Mouse (Mus musculus): Measurements from ENCODE around the gene Olfr826.
"Not testable (repeated sequence)": the region's sequence is repeated elsewhere in the genome, so short reads cannot be mapped to it uniquely, and the experiment has no call there.

Olfr826 gene

GRCm38 (mm10) chr10:130184086-130184485, at the start of gene Olfr826:
Gene Olfr826 (minus strand): TSS chr10:130184186.
- DNase-seq: no peak

GRCm38 (mm10) chr10:130232117-130232516, 48.1 kb upstream of the Olfr826 start:
- DNase-seq: no peak

DNA sequence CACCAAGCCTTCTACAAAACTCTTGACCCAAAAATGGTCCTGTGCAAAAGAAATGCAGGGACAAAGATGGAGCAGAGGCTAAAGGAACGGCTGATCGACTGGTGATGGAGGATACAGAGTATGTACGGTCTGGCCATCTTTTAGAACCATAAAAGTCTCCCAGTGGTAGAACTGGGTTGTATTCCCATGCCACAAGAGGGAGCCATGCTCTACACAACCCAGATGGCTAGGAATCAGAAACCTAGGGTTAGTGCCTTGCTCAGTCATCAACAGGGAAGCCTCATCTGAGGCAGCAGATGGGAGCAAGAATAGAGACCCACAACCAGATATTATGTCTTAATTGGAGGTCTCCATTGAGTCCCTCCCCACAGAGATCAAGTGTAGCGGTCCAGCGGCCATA, 45.6 kb upstream of the Olfr826 start:
- DNase-seq: peak; percentile 26

GRCm38 (mm10) chr10:130228246-130228645, 44.3 kb upstream of the Olfr826 start:
- DNase-seq: peak; percentile 76

DNA sequence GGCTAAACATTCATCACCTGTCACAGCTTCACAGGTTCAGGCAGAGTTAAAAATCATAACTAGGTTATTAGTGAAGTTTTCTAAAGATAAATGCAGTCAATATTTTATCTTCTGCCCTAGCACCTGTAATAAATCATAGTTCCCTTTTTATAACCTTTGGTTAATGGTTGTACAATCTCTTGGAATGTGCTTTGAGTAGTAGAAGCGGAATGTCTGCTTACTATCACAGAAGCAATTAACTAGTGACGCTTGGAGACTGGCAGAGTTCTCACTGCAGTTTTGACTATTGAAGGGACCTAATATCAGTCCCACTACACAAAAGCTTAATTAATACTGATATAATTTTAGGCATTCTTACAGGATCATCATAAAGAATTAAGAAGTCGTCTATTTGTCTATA, 41.0 kb upstream of the Olfr826 start:
- DNase-seq: no peak

DNA sequence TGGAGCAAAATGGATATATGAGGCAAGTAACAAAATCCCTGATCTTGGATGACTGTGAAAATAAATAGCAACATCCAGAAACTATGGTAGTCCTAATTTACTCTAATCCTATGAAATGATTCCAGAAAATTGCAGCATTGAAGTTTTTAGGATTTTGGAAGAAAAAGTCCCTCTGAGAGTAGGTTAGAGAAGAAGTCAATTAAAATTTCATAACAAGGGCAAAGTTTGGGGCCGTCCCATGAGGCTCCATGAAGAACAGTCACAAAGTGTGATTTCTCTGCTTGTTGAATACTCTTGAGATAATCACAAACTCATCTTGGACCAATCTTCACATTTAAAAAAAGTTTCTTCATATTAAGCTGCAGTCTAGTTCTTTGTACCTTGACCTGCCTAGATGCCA, 30.3 kb upstream of the Olfr826 start, which contains the start of gene Olfr827:
Gene Olfr827, minus strand, starts transcription at position 101 of the 400 bp plus-strand sequence.
- no peak for DNase-seq

DNA sequence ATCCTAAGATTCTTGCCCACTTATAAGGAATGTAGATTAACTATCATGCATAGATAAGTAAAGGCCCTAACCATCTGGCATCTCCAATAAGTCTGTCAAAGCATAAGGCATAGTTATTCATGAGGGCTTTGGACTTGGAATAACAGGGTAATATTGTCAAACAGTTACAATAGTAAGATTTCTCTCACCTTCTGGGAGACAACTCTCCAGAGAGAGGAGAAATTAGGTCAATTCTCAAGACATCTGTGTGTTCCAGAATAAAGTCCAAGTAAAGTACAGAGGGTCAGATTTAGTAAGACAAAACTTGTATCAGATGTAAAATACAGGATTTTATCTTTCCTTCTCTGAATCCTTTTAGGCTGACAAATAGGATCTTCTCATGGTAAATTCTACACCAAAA, 17.3 kb downstream of the Olfr826 start, which contains the start of gene Olfr825:
Gene Olfr825, minus strand, starts transcription at position 101 of the 400 bp plus-strand sequence.
- no peak for DNase-seq

GRCm38 (mm10) chr10:130165196-130165595, 18.8 kb downstream of the Olfr826 start:
- DNase-seq: no peak

- DNase-seq: no peak
Observed at GRCm38 (mm10) chr10:130144121-130144520, 39.9 kb downstream of the Olfr826 start.

DNA sequence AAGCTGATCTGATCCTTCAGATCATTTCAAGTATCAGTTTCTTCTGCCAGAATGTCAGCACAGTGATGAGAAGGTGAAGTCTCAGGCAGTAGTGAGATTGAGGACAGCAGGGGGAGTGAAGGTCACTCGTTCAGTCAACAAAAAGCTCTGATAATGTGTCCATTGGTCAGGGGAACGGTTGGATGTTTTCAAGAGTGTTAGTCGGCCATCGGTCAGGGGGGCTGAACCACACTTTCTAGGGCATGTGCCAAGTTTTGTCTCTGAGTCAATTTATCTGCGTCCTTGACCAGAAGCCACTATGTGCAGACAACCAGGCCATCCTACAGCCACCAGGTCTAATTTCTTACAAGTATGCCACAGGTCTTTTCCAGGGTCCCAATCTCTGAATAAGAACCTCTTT, 41.5 kb downstream of the Olfr826 start:
- not testable (repeated sequence) for DNase-seq

GRCm38 (mm10) chr10:130134811-130135210, 49.2 kb downstream of the Olfr826 start:
- DNase-seq: no peak

DNA sequence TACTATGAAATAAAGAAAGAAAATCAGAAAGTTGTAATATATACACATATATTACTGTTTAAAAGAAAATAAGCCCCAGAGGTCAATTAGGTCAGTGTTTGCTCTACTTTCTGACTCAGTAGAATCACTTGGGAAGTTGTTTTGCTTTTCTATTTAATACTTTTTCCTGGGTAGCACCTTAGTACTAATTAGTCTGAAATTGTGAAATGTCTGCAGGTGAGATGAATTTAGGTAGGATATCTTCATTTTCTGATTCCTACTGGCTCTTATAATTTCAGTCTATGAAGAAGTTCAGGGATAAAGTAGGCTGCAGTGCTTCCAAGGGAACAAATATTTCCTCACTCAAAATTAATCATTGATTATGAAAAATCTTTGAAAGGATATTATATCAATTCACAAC, 54.1 kb downstream of the Olfr826 start, which contains the start of gene Olfr824:
Gene Olfr824, minus strand, starts transcription at position 101 of the 400 bp plus-strand sequence.
- not testable (repeated sequence) for DNase-seq

Measured in embryo, embryonic 11 days (tissue).